Mouse (Mus musculus): Measurements from ENCODE around the gene Ddx5. TPM values are rescaled to one million over a fixed set of nuclear protein-coding genes. Genes with fewer than 3 reads are reported as not detected.

The Ddx5 gene
- 390 and 406 TPM in 2 replicates for polyA plus RNA-seq (2016; fragmentation: Nextera tagmentation; extraction: Ambion mirVana)

DNA sequence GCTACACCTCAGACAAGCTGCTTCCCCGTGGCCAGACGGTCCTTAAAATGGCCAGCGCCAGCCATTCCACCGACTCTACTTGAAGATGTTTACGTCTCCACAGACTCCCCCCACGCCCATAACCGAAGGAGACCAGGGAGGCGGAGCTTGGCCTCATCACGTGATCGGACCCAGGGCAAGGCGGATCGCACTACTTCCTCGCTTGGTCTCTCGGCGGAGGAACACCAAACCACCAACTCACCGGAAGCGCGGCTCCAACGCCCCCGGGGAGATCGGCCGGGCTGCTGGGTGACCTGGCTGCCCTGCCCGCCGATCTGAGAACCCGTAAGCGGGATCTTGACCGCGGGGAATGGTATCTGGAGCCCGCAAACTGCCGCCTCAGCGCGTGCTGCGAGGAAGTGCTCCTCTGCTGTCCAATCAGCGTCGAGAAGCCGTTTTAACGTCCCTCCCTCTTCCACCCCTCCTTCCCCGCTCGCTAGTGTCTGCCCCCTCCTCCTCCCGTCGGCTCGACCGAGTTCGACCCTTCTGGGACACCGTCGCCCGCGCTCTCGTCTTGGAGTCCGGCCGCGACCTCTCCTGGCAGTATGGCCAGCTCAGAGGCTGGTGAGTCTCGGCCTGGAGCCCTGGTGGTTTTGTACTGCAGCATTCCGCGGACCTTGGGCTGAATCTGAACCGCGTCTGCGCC, at the start of gene Ddx5, which contains the start of gene Cep95:
Ddx5 (minus strand) TSS at position 411 of the 685 bp plus-strand sequence.
Cep95 (plus strand) TSS at position 478 of the 685 bp plus-strand sequence.
- no peaks in the 10 kb centered on the region for H3K27me3 ChIP-seq
- peaks cover 17% of the 10 kb centered on the region for H3K4me1 ChIP-seq
- H3K27ac ChIP-seq, result peak within 1 kb of the TSS; percentile 99
- H3K4me2 ChIP-seq (replicated peaks), result peak within 1 kb of the TSS; percentile 78
- H3K36me3 ChIP-seq, result peaks cover 48% of the 10 kb centered on the region
- peak within 1 kb of the TSS; percentile 75 for H3K4me3 ChIP-seq
- no peaks in the 10 kb centered on the region for H3K9me3 ChIP-seq
- H3K9ac ChIP-seq, result peak within 1 kb of the TSS; percentile 99
- under 1% methylated on average over 58 of the region's 58 CpGs for WGBS
- ATAC-seq (ENCODE audit: insufficient number of reproducible peaks, insufficient read depth, low FRiP score, low TSS enrichment), result peak; percentile 90

- Histone ChIP-seq H3K9ac (no peak overlapping the region), H3K27ac (no peak overlapping the region), H3K36me3 (peaks cover 77% of the 10 kb centered on the region), H3K27me3 (no peaks in the 10 kb centered on the region), H3K4me3 (no peak overlapping the region), H3K9me3 (no peaks in the 10 kb centered on the region), H3K4me1 (no peaks in the 10 kb centered on the region), H3K4me2 (replicated peaks) (no peak overlapping the region)
- no peak for ATAC-seq (ENCODE audit: insufficient number of reproducible peaks, insufficient read depth, low FRiP score, low TSS enrichment)
- 92% methylated on average over 7 of the region's 7 CpGs for WGBS
These were observed 39.1 kb upstream of the Ddx5 start for GRCm38 (mm10) chr11:106828079-106828478.

GRCm38 (mm10) chr11:106824403-106824802, 35.4 kb upstream of the Ddx5 start:
- Histone ChIP-seq H3K9ac (no peak overlapping the region), H3K4me1 (no peaks in the 10 kb centered on the region), H3K4me3 (no peak overlapping the region), H3K9me3 (no peaks in the 10 kb centered on the region), H3K27me3 (no peaks in the 10 kb centered on the region), H3K36me3 (peaks cover 69% of the 10 kb centered on the region), H3K4me2 (replicated peaks) (no peak overlapping the region), H3K27ac (no peak overlapping the region)
- ATAC-seq (ENCODE audit: insufficient number of reproducible peaks, insufficient read depth, low FRiP score, low TSS enrichment), result no peak
- 91% methylated on average over 10 of the region's 10 CpGs for WGBS

- no peaks in the 10 kb centered on the region for H3K4me1 ChIP-seq
- no peak overlapping the region for H3K4me3 ChIP-seq
- no peak overlapping the region for H3K9ac ChIP-seq
- no peak overlapping the region for H3K4me2 ChIP-seq (replicated peaks)
- no peaks in the 10 kb centered on the region for H3K9me3 ChIP-seq
- H3K36me3 ChIP-seq, result peaks cover 71% of the 10 kb centered on the region
- H3K27me3 ChIP-seq, result no peaks in the 10 kb centered on the region
- no peak for ATAC-seq (ENCODE audit: insufficient number of reproducible peaks, insufficient read depth, low FRiP score, low TSS enrichment)
- no peak overlapping the region for H3K27ac ChIP-seq
- 96% methylated on average over 8 of the region's 8 CpGs for WGBS
These were observed 34.8 kb upstream of the Ddx5 start for GRCm38 (mm10) chr11:106823741-106824140.

- no peak for ATAC-seq (ENCODE audit: insufficient number of reproducible peaks, insufficient read depth, low FRiP score, low TSS enrichment)
- no peak overlapping the region for H3K4me2 ChIP-seq (replicated peaks)
- H3K27ac ChIP-seq, result no peak overlapping the region
- WGBS, result 91% methylated on average over 5 of the region's 5 CpGs
- H3K4me3 ChIP-seq, result no peak overlapping the region
- no peaks in the 10 kb centered on the region for H3K9me3 ChIP-seq
- no peaks in the 10 kb centered on the region for H3K27me3 ChIP-seq
- peaks cover 70% of the 10 kb centered on the region for H3K36me3 ChIP-seq
- no peak overlapping the region for H3K9ac ChIP-seq
- 0 out of 2 replicates have a peak, but pooled peaks cover 5% of the 10 kb centered on the region for H3K4me1 ChIP-seq
These were observed 33.9 kb upstream of the Ddx5 start for GRCm38 (mm10) chr11:106822911-106823310.

- Histone ChIP-seq H3K27ac (no peak overlapping the region), H3K4me1 (0 out of 2 replicates have a peak, but pooled peaks cover 5% of the 10 kb centered on the region), H3K36me3 (peaks cover 69% of the 10 kb centered on the region), H3K9ac (no peak overlapping the region), H3K9me3 (no peaks in the 10 kb centered on the region), H3K4me2 (replicated peaks) (no peak overlapping the region), H3K27me3 (no peaks in the 10 kb centered on the region), H3K4me3 (no peak overlapping the region)
- ATAC-seq (ENCODE audit: insufficient number of reproducible peaks, insufficient read depth, low FRiP score, low TSS enrichment), result no peak
- WGBS, result 91% methylated on average over 8 of the region's 8 CpGs
These were observed 33.5 kb upstream of the Ddx5 start for GRCm38 (mm10) chr11:106822491-106822890.

DNA sequence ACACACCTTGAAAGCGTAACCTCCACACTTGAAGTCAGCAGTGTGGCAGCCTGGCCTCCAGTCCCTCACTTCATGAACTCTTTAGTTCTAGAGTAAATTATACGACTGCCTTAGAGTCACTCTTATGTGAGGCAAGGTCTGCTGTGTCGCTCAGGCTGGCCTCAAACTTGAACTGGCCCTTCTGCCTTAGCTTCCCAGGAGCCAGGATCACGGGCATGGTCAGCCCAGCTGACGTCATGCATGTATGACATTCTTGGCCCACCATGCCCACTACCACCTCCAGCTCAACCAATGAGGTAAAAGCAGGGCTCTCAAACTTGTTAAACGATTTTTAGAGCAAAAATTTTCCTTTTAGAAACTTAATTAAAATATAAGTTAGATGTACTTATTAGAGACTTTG, 32.4 kb upstream of the Ddx5 start:
- Histone ChIP-seq H3K9me3 (no peaks in the 10 kb centered on the region), H3K36me3 (peaks cover 73% of the 10 kb centered on the region), H3K9ac (no peak overlapping the region), H3K4me1 (0 out of 2 replicates have a peak, but pooled peaks cover 5% of the 10 kb centered on the region), H3K4me2 (replicated peaks) (no peak overlapping the region), H3K4me3 (no peak overlapping the region), H3K27ac (no peak overlapping the region), H3K27me3 (no peaks in the 10 kb centered on the region)
- WGBS, result 88% methylated on average over 6 of the region's 6 CpGs
- ATAC-seq (ENCODE audit: insufficient number of reproducible peaks, insufficient read depth, low FRiP score, low TSS enrichment), result no peak

DNA sequence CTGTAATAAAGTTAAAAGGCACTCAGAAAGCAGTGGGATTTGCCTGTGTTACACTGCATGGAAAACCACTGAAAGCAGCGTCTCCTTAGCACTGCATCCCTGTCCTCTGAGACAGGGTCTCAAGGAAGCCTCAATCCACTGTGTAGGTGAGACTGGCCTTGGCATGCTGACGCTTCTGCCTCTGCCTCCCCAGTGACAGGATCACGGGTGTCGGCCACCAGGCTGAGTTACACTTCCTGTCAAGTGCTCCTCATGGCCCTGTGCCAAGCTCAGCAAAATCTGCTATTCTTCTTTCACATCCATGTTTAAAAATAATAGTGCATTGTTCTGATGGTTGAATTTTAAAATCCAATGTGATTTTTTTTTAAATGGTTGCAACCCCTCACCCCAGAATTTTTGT, 32.0 kb upstream of the Ddx5 start:
- H3K27ac ChIP-seq, result no peak overlapping the region
- H3K9ac ChIP-seq, result no peak overlapping the region
- no peak overlapping the region for H3K4me2 ChIP-seq (replicated peaks)
- 0 out of 2 replicates have a peak, but pooled peaks cover 5% of the 10 kb centered on the region for H3K4me1 ChIP-seq
- H3K36me3 ChIP-seq, result peaks cover 72% of the 10 kb centered on the region
- WGBS, result 70% methylated on average over 4 of the region's 4 CpGs
- ATAC-seq (ENCODE audit: insufficient number of reproducible peaks, insufficient read depth, low FRiP score, low TSS enrichment), result no peak
- no peaks in the 10 kb centered on the region for H3K27me3 ChIP-seq
- H3K9me3 ChIP-seq, result no peaks in the 10 kb centered on the region
- H3K4me3 ChIP-seq, result no peak overlapping the region

DNA sequence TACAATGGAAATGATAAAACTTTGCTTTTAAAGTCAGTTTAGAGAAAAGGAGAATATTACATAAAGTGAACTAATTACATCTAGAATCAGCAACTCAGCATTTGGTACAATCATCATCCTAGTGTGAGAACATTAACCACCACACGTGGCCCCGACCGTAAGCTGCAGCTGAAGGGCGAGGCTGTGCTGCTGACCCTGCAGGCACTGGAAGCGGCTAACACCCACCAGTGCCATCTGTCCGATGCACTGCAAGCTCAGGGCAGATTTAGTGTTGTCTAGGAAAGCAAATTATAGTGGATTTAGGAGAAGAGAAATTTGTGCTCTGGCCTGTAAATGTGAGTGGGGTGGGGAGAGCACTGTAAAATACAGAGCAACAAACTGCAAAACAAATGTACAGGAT, 31.3 kb upstream of the Ddx5 start:
- H3K4me1 ChIP-seq, result peaks cover 5% of the 10 kb centered on the region; the same call in 1 of the 2 replicates
- H3K4me3 ChIP-seq, result no peak overlapping the region
- H3K4me2 ChIP-seq (replicated peaks), result no peak overlapping the region
- H3K9ac ChIP-seq, result no peak overlapping the region
- no peak overlapping the region for H3K27ac ChIP-seq
- 83% methylated on average over 6 of the region's 6 CpGs for WGBS
- H3K9me3 ChIP-seq, result no peaks in the 10 kb centered on the region
- no peak for ATAC-seq (ENCODE audit: insufficient number of reproducible peaks, insufficient read depth, low FRiP score, low TSS enrichment)
- no peaks in the 10 kb centered on the region for H3K27me3 ChIP-seq
- peaks cover 76% of the 10 kb centered on the region for H3K36me3 ChIP-seq

DNA sequence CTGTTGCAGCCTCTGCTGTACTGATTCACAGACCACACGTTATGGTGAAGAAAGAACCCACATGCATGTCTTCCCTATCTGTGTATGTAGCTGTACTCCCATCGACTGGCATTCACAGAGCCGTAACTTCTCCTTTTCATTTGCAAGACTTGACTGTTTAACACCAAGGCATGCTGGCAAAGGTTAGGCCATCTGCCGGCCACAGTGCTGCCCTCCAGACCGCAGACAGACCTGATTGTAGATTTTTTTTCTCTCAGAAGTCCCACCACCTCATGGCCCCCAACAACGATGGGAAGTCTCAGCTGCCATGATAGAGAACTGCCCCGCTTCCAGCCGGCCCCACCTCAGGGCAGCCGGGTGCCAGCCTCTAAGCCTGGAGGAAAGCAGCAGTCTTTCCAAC, 30.6 kb upstream of the Ddx5 start:
- Histone ChIP-seq H3K27me3 (no peaks in the 10 kb centered on the region), H3K4me1 (peaks cover 11% of the 10 kb centered on the region), H3K36me3 (peaks cover 76% of the 10 kb centered on the region), H3K9ac (no peak overlapping the region), H3K9me3 (no peaks in the 10 kb centered on the region), H3K4me3 (no peak overlapping the region), H3K27ac (no peak overlapping the region; the same call in 1 of the 2 replicates), H3K4me2 (replicated peaks) (no peak overlapping the region)
- ATAC-seq (ENCODE audit: insufficient number of reproducible peaks, insufficient read depth, low FRiP score, low TSS enrichment), result no peak
- 85% methylated on average over 9 of the region's 9 CpGs for WGBS

GRCm38 (mm10) chr11:106818341-106818740, 29.4 kb upstream of the Ddx5 start:
- no peak overlapping the region for H3K4me3 ChIP-seq
- H3K9ac ChIP-seq, result no peak overlapping the region
- no peak overlapping the region for H3K27ac ChIP-seq
- no peaks in the 10 kb centered on the region for H3K27me3 ChIP-seq
- ATAC-seq (ENCODE audit: insufficient number of reproducible peaks, insufficient read depth, low FRiP score, low TSS enrichment), result peak; percentile 69; the same call in 1 of the 2 replicates
- H3K4me2 ChIP-seq (replicated peaks), result no peak overlapping the region
- peaks cover 78% of the 10 kb centered on the region for H3K36me3 ChIP-seq
- no peaks in the 10 kb centered on the region for H3K9me3 ChIP-seq
- 71% methylated on average over 9 of the region's 9 CpGs for WGBS
- H3K4me1 ChIP-seq, result peaks cover 14% of the 10 kb centered on the region

GRCm38 (mm10) chr11:106817808-106818207, 28.8 kb upstream of the Ddx5 start:
- peaks cover 14% of the 10 kb centered on the region for H3K4me1 ChIP-seq
- no peak overlapping the region for H3K27ac ChIP-seq
- no peak overlapping the region for H3K9ac ChIP-seq
- no peaks in the 10 kb centered on the region for H3K9me3 ChIP-seq
- ATAC-seq (ENCODE audit: insufficient number of reproducible peaks, insufficient read depth, low FRiP score, low TSS enrichment), result no peak
- H3K4me2 ChIP-seq (replicated peaks), result no peak overlapping the region
- H3K27me3 ChIP-seq, result no peaks in the 10 kb centered on the region
- H3K36me3 ChIP-seq, result peaks cover 77% of the 10 kb centered on the region
- 88% methylated on average over 6 of the region's 6 CpGs for WGBS
- no peak overlapping the region for H3K4me3 ChIP-seq

Measured in embryonic facial prominence, embryonic 12.5 days (tissue).